Mouse (Mus musculus) C2C12 (cell line): ENCODE data around the gene Zfp619.
"Not testable (repeated sequence)": the region's sequence is repeated elsewhere in the genome, so short reads cannot be mapped to it uniquely, and the experiment has no call there.

ENCODE experiments used
- CEBPB ChIP-seq: IDR thresholded peaks from one replicate; pipeline ENCODE4 v1.6.1; 2011; ENCODE audit warnings: low read depth, mild to moderate bottlenecking, control low read depth, moderate library complexity
- CTCF ChIP-seq: IDR thresholded peaks from one replicate; pipeline ENCODE4 v1.5.1; 2011; ENCODE audit not compliant: control insufficient read depth, insufficient read depth, insufficient read length

GRCm38 (mm10) chr7:39589044-39589443, 71.5 kb downstream of the Zfp619 start:
- not testable (repeated sequence) for TF ChIP-seq CTCF, CEBPB
